Mouse (Mus musculus) cerebellum, adult 2 months (tissue): Measurements from ENCODE around the gene Lzts3.

Experiments used
- CTCF ChIP-seq: fragments of 200-500 bp; IDR thresholded peaks from 2 replicates; pipeline ENCODE4 v1.5.1; 2011; ENCODE audit warnings: low read depth, mild to moderate bottlenecking, control low read depth, low read length, moderate library complexity, borderline replicate concordance; ENCODE audit not compliant: insufficient read depth
- POLR2A ChIP-seq: fragments of 200-500 bp; IDR thresholded peaks from 2 replicates; pipeline ENCODE4 v1.6.1; 2011; ENCODE audit warnings: low read length, control low read depth, borderline replicate concordance; ENCODE audit not compliant: insufficient read depth

DNA sequence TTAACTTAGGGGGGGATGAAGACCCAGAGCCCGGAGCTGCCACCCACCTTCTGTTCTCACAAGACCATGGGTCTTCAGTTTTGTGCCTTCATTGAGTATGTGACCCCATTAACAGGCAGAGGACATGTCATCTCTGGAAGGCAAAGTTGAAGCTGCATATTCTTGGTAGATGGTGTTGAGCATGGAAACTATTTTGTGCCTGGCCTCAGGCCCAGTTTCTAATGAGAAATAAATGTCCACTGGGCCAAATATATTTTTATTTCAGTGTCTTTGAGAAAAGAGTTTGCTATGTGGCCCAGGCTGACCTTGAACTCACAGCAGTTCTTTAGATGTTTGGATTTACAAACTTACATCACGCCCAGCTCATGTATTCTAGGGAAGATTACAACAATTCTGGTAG is 52.8 kb downstream of the Lzts3 start:
- TF ChIP-seq CTCF (no peak), POLR2A (no peak)
